Mouse (Mus musculus): ENCODE measurements around the gene Csgalnact2.

Gene Csgalnact2

DNA sequence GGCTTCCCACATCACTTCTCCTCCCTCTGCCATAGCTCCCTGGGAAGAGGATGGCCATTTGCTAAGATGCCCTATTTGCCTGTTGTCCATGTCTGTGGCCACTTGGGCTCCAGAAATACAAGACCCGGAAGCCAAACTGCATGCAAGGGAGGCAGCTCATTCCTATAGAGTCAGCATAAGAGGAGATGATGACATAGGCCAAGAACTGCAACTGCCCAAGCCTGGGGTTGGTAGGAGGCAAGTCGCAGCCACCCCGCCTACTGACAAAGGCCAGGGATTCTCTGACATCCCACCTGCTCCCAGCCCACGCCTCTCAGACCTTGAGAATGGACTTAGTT lies 68.0 kb downstream of the Csgalnact2 start:
- DNase-seq, result no peak

DNA sequence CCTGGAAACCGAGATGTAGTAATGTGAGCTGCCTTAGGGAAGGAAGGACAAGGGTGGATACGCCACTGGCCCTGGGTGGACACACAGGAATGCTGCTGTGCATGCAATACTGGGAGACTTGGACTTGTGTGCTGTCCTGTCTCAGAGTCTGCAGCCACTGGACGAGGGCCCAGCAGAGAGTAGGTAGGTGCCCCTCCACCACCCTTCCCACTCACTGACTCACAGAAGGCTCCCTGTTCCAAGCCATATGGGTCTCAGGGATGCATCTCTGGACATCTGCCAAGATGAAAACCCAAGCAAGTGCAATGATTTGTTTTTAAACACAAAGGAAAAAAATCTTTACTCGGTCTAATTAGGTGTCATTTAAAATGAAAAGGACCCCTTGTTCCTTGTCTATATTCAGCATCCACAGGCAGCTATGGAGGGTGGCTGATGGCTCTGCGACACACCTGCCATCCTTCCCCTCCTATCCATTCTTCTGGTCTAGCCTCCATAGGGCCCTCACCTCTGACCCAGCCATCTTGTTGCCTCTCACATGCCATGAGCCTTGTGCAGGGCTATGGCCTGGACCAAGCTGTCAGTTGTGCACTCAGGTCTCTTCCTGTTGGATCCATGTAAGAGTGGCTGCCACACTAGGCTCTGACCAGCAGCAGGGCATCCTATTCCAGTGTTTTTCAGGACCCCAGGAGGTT lies 68.5 kb downstream of the Csgalnact2 start:
- no peak for DNase-seq

- no peak for DNase-seq
Measured at GRCm38 (mm10) chr6:118067720-118068119, 71.2 kb downstream of the Csgalnact2 start.

DNA sequence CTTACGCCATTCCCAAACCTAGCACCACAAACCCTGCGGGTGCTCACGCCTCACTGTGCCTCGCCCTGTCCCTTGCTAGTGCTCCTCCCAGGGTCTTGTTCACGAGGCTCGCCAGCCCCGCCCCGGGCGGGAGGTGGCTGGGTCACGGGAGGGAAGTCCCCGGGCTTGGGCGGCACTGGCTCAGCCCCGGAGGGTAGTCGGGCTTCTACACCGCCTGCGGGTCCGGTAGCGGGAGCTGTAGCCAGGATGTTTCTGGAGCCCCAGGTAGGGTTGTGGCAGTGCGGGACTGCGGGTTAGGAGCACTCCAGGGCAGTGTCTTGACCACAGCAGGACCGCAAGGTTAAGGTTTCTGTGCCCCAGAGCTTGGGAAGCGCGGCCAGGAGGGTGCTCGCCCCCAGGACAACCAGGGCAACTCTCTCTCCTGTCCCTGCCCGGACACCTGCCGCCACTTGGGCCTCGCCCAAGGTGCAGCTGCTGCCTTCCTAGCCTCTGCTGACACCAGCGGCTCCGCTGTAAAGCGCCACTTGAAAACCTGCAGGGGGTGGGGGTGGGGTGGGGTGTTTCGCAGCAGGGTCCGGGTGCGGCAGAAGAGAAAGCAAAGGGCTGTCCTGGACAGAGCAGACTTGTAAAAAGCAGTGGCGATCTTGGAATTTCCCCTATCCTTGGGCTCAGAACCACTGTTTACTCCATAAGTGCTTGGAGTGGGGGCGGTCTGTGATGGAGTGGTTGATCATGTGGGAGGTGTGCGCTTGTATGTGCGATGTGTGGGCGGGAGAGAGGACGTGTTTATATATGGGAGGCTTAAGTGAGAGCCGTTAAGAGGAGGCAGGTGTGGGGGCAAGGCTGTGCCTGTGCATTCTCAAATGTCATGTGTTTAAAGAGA lies 72.5 kb downstream of the Csgalnact2 start:
- DNase-seq, result peak; percentile 34 to 43

GRCm38 (mm10) chr6:118065837-118066198 lies 73.1 kb downstream of the Csgalnact2 start:
- no peak for DNase-seq

DNA sequence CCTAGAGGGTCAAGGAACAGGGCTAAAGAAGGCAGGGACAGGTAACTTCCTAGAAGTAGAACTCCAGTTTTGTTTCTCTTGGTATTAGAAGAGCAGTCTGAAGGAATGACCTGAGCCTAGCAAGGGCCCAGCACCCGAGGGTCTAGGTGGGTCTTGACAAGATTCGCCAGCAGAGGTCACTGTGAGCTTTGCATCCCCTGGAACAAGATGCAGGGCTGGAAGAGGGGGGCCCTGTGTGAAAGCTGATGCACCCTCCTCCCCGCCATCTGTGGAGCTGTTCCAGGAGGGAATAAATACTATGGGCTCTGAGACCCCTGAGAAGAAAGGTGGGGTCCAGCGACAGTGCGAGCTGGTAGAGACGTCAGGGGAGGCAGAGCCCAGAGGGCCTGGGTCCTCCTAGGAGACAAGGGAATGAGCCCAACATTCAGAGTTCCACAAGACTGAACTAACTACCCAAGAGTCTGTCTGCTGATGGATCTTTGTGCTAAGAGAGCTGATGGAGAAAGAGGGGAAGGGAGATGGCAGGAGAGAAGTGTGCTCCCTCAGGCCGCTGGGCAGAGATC lies 73.9 kb downstream of the Csgalnact2 start:
- peak; percentile 44 to 47 for DNase-seq

GRCm38 (mm10) chr6:118063266-118063665 lies 75.7 kb downstream of the Csgalnact2 start:
- no peak for DNase-seq

- DNase-seq, result no peak
Measured at GRCm38 (mm10) chr6:118061266-118061665, 77.7 kb downstream of the Csgalnact2 start.
